Mouse (Mus musculus): ENCODE measurements around the gene Aldoc.

- TF ChIP-seq CTCF (conservative IDR thresholded peaks at IDR 0.05; ENCODE audit: low read length) (no peak), NANOG (IDR thresholded peaks at IDR 0.05; ENCODE audit: borderline replicate concordance, low read length) (no peak), POU5F1 (IDR thresholded peaks at IDR 0.05; ENCODE audit: borderline replicate concordance, low read length) (no peak)
These were observed 43.2 kb upstream of the Aldoc start for GRCm38 (mm10) chr11:78279586-78279985.

Measured in E14TG2a.4 (cell line).